Mouse (Mus musculus) subcutaneous adipose tissue, adult 2 months (tissue): ENCODE results near the gene Zfp687. TPM values are rescaled to one million over a fixed set of nuclear protein-coding genes. Genes with fewer than 3 reads are reported as not detected.

Experiments used
- polyA plus RNA-seq: library from polyadenylated mRNA; depleted of rRNA; stranded (reverse); fragments of >200 nt; gene quantifications from 2 replicates; pipeline ENCODE4 v1.2.3, GENCODE M21; 2012; ENCODE audit warnings: low replicate concordance; rRNA removed

The Zfp687 gene
- polyA plus RNA-seq, result 14.2 and 26.4 TPM in 2 replicates

GRCm38 (mm10) chr3:95015337-95015872 is at the start of gene Zfp687:
Gene Zfp687, minus strand, starts transcription at chr3:95015448.

DNA sequence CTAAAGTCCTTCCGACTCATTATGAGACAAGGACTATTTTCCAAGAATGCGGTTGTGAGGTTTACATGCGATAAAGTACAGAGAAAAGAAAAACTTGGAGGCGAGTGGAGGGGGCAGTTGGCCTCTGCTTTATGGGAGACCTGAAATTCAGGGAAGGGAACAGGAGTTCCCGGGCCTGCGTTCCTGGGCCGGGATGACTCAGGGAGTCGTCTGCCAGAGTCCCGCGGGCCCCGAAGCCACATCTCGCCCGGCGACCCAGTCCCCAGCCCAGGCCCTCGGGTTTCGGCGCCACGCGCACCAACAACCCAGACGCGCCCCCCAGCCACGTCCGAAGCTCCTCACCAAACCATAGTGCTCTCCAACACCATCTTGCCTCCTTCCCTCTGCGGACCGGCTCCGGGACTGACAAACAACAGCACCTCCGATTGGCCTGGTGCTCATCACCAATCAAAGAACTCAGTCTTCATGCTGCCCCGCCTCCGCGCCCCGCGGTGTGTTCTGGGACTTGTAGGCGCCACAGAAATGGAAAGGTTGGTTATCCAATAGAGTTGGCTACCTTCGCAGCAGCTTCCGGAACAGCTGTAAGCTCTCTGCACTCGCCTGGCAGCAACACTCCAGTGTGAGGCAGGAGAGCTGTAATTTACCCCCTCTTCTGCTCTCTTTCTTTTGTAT is 27.1 kb upstream of the Zfp687 start, which contains the start of gene Psmd4:
Psmd4 (minus strand) TSS at position 449 of the 672 bp plus-strand sequence.

GRCm38 (mm10) chr3:94974528-94975422 is 40.5 kb downstream of the Zfp687 start, which contains the start of gene Pi4kb:
Gene Pi4kb, plus strand, starts transcription at chr3:94974731.

Other genes with a start within 250 kb of the Zfp687 start
- 0.20 and 5.0 TPM in 2 replicates for gene Cgn, start 229.0 kb downstream of the Zfp687 start, polyA plus RNA-seq
- gene Pogz, start 177.9 kb downstream of the Zfp687 start, polyA plus RNA-seq, result 13.1 and 36.3 TPM in 2 replicates
- 221 and 267 TPM in 2 replicates for gene Psmb4, start 128.5 kb downstream of the Zfp687 start, polyA plus RNA-seq
- gene Selenbp1, start 82.4 kb downstream of the Zfp687 start, polyA plus RNA-seq, result 143 and 365 TPM in 2 replicates
- 11.9 and 30.6 TPM in 2 replicates for gene Rfx5, start 61.4 kb downstream of the Zfp687 start, polyA plus RNA-seq
- 55.5 and 65.6 TPM in 2 replicates for gene Pi4kb, start 40.7 kb downstream of the Zfp687 start, polyA plus RNA-seq
- gene Psmd4, start 27.2 kb upstream of the Zfp687 start, polyA plus RNA-seq, result 192 and 240 TPM in 2 replicates
- 18.7 and 25.1 TPM in 2 replicates for gene Pip5k1a, start 91.5 kb upstream of the Zfp687 start, polyA plus RNA-seq
- 47.2 and 66.3 TPM in 2 replicates for gene Vps72, start 95.6 kb upstream of the Zfp687 start, polyA plus RNA-seq
- gene Tmod4, start 109.0 kb upstream of the Zfp687 start, polyA plus RNA-seq, result 0.46 and 0.84 TPM in 2 replicates
- gene Scnm1, start 118.6 kb upstream of the Zfp687 start, polyA plus RNA-seq, result 48.2 and 53.5 TPM in 2 replicates
- 8.5 and 9.4 TPM in 2 replicates for gene Lysmd1, start 118.6 kb upstream of the Zfp687 start, polyA plus RNA-seq
- 18.6 and 23.0 TPM in 2 replicates for gene Tnfaip8l2, start 126.9 kb upstream of the Zfp687 start, polyA plus RNA-seq
- gene Sema6c, start 145.0 kb upstream of the Zfp687 start, polyA plus RNA-seq, result 6.0 and 30.1 TPM in 2 replicates
- 11.3 and 19.4 TPM in 2 replicates for gene Gabpb2, start 202.5 kb upstream of the Zfp687 start, polyA plus RNA-seq
- gene Cdc42se1, start 213.3 kb upstream of the Zfp687 start, polyA plus RNA-seq, result 52.9 and 68.9 TPM in 2 replicates
- gene Mllt11, start 216.7 kb upstream of the Zfp687 start, polyA plus RNA-seq, result 11.7 and 16.1 TPM in 2 replicates
- gene Gm128, start 226.2 kb upstream of the Zfp687 start, polyA plus RNA-seq, result 0.91 TPM in 1 of 2 replicates, not detected in the other
- 0.09 and 6.4 TPM in 2 replicates for gene Bnipl, start 235.7 kb upstream of the Zfp687 start, polyA plus RNA-seq